Mouse (Mus musculus) stomach, embryonic 15.5 days (tissue): ENCODE data around the gene Cacna2d2. TPM values are rescaled to one million over a fixed set of nuclear protein-coding genes. Genes with fewer than 3 reads are reported as not detected.

Experiments used
- ATAC-seq: fragments of 200-750 bp; cut with Nextera tagmentation; 2 replicates; pipeline ENCODE4 v1.8.0; 2017; ENCODE audit warnings: low read depth, moderate number of reproducible peaks, moderate TSS enrichment; ENCODE audit not compliant: insufficient read depth, low FRiP score
- H3K27ac ChIP-seq: fragments of 300-500 bp; sonication (generic); 2 replicates; pipeline ENCODE4 v1.5.1; 2015; ENCODE audit warnings: mild to moderate bottlenecking, inconsistent platforms
- H3K27me3 ChIP-seq: fragments of 300-500 bp; sonication (generic); replicated peaks from 2 replicates; pipeline ENCODE4 v1.6.1; 2015; ENCODE audit warnings: inconsistent platforms
- H3K36me3 ChIP-seq: fragments of 300-500 bp; sonication (generic); 2 replicates; pipeline ENCODE4 v1.6.1; 2015; ENCODE audit warnings: inconsistent platforms
- H3K4me1 ChIP-seq: fragments of 300-500 bp; sonication (generic); 2 replicates; pipeline ENCODE4 v1.6.1; 2015; ENCODE audit warnings: inconsistent platforms
- H3K4me2 ChIP-seq: fragments of 300-500 bp; sonication (generic); 2 replicates; pipeline ENCODE4 v1.6.1; 2015; ENCODE audit warnings: mild to moderate bottlenecking, inconsistent platforms
- H3K4me3 ChIP-seq: fragments of 300-500 bp; sonication (generic); replicated peaks from 2 replicates; pipeline ENCODE4 v1.5.1; 2015; ENCODE audit warnings: inconsistent platforms
- H3K9ac ChIP-seq: fragments of 300-500 bp; sonication (generic); 2 replicates; pipeline ENCODE4 v1.6.1; 2015; ENCODE audit warnings: inconsistent platforms
- H3K9me3 ChIP-seq: fragments of 300-500 bp; sonication (generic); 2 replicates; pipeline ENCODE4 v1.6.1; 2016; ENCODE audit warnings: inconsistent platforms
- WGBS: fragments of 180-500 bp; shearing (Covaris S2); methylation state at CpG from one replicate; pipeline ENCODE4 v1.1.7; 2015; 5-methylcytosine and 5-hydroxymethylcytosine counted together
- polyA plus RNA-seq: library from polyadenylated mRNA; unstranded; fragments of >200 nt; fragmentation: Nextera tagmentation; extraction: Ambion mirVana; gene quantifications from 2 replicates; pipeline ENCODE4 v1.2.1, GENCODE M21; 2015

Cacna2d2 gene
- polyA plus RNA-seq, 1 experiment from 2014 or later = 0.23 TPM

GRCm38 (mm10) chr9:107544729-107545128 is 145.3 kb downstream of the Cacna2d2 start:
- no peaks in the 10 kb centered on the region for H3K27me3 ChIP-seq
- H3K27ac ChIP-seq = no peak overlapping the region
- peaks cover 12% of the 10 kb centered on the region for H3K36me3 ChIP-seq
- no peak overlapping the region for H3K4me2 ChIP-seq
- no peaks in the 10 kb centered on the region for H3K9me3 ChIP-seq
- no peak for ATAC-seq
- H3K4me3 ChIP-seq = no peak overlapping the region
- peaks cover 31% of the 10 kb centered on the region for H3K4me1 ChIP-seq
- WGBS = 95% methylated on average over 12 of the region's 12 CpGs
- H3K9ac ChIP-seq = no peak overlapping the region

GRCm38 (mm10) chr9:107545199-107545598 is 145.8 kb downstream of the Cacna2d2 start:
- H3K36me3 ChIP-seq = peaks cover 8% of the 10 kb centered on the region
- H3K4me1 ChIP-seq = peaks cover 35% of the 10 kb centered on the region
- no peak overlapping the region for H3K4me3 ChIP-seq
- H3K9ac ChIP-seq = no peak overlapping the region
- H3K4me2 ChIP-seq = no peak overlapping the region
- H3K27me3 ChIP-seq = no peaks in the 10 kb centered on the region
- no peak for ATAC-seq
- no peak overlapping the region for H3K27ac ChIP-seq
- 78% methylated on average over 10 of the region's 10 CpGs for WGBS
- no peaks in the 10 kb centered on the region for H3K9me3 ChIP-seq

- no peak overlapping the region for H3K9ac ChIP-seq
- WGBS = 11% methylated on average over 3 of the region's 3 CpGs
- H3K36me3 ChIP-seq = peaks cover 7% of the 10 kb centered on the region
- H3K27ac ChIP-seq = no peak overlapping the region
- no peak overlapping the region for H3K4me2 ChIP-seq
- no peak for ATAC-seq
- no peak overlapping the region for H3K4me3 ChIP-seq
- H3K4me1 ChIP-seq = peaks cover 38% of the 10 kb centered on the region
- H3K27me3 ChIP-seq = no peaks in the 10 kb centered on the region
- no peaks in the 10 kb centered on the region for H3K9me3 ChIP-seq
Observed at GRCm38 (mm10) chr9:107545602-107546001, 146.2 kb downstream of the Cacna2d2 start.

DNA sequence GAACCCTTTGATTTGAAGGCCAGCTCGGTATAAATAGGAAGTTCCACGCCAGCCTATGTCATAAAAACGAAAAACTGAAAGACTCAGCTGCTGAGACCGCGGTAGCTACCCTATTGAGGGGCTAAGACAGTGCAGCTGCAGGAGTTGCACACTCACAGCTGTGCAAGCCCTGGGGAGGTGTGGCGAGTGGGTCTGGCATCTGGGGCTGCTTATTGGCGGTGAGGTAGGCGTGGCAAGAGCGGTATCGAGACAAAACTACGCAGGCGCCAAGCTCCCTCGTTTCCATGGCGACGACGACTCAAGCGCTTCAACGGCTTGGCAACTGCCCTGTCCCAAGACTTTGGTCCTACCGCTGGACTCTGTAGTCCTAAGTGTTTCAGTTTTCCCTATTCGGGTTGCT is 147.6 kb downstream of the Cacna2d2 start, which contains the start of gene Zmynd10:
TSS of gene Zmynd10 (plus strand) at position 273 of the 400 bp plus-strand sequence.
- H3K27me3 ChIP-seq = no peaks in the 10 kb centered on the region
- H3K4me3 ChIP-seq = no peak within 1 kb of the TSS; the same call in 1 of the 2 replicates
- H3K36me3 ChIP-seq = peaks cover 7% of the 10 kb centered on the region
- ATAC-seq = peak; percentile 57
- H3K27ac ChIP-seq = no peak within 1 kb of the TSS
- peak within 1 kb of the TSS; percentile 52 for H3K4me2 ChIP-seq
- WGBS = 2% methylated on average over 20 of the region's 20 CpGs
- no peak within 1 kb of the TSS for H3K9ac ChIP-seq
- H3K4me1 ChIP-seq = peaks cover 41% of the 10 kb centered on the region
- no peaks in the 10 kb centered on the region for H3K9me3 ChIP-seq

GRCm38 (mm10) chr9:107547957-107548356 is 148.5 kb downstream of the Cacna2d2 start:
- H3K9me3 ChIP-seq = no peaks in the 10 kb centered on the region
- H3K4me2 ChIP-seq = no peak overlapping the region
- H3K4me1 ChIP-seq = peaks cover 47% of the 10 kb centered on the region
- no peak overlapping the region for H3K9ac ChIP-seq
- H3K27me3 ChIP-seq = no peaks in the 10 kb centered on the region
- no peak for ATAC-seq
- H3K36me3 ChIP-seq = peaks cover 7% of the 10 kb centered on the region
- 72% methylated on average over 5 of the region's 5 CpGs for WGBS
- H3K27ac ChIP-seq = no peak overlapping the region
- no peak overlapping the region for H3K4me3 ChIP-seq

DNA sequence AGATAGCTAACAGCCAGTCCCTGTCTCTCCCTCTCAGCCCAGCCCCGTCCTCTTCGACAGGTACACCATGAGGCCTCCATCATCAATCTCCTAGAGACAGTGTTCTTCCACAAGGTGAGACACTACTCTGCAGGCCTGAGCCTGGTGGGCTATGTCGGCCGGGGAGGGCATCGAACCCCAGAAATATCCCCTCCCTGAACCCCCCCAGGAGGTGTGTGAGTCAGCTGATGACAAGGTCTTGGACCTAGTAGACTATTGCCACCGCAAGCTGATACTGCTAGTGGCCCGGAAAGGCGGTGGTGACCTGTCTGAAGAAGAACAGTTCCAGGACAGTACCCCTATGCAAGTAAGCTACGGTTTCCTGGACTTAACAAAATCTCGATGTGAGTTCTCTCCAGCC is 149.4 kb downstream of the Cacna2d2 start:
- no peak overlapping the region for H3K4me3 ChIP-seq
- peaks cover 51% of the 10 kb centered on the region for H3K4me1 ChIP-seq
- H3K36me3 ChIP-seq = peaks cover 5% of the 10 kb centered on the region; the same call in 1 of the 2 replicates
- H3K27me3 ChIP-seq = no peaks in the 10 kb centered on the region
- H3K4me2 ChIP-seq = no peak overlapping the region
- no peaks in the 10 kb centered on the region for H3K9me3 ChIP-seq
- ATAC-seq = no peak
- 87% methylated on average over 10 of the region's 10 CpGs for WGBS
- no peak overlapping the region for H3K27ac ChIP-seq
- no peak overlapping the region for H3K9ac ChIP-seq

DNA sequence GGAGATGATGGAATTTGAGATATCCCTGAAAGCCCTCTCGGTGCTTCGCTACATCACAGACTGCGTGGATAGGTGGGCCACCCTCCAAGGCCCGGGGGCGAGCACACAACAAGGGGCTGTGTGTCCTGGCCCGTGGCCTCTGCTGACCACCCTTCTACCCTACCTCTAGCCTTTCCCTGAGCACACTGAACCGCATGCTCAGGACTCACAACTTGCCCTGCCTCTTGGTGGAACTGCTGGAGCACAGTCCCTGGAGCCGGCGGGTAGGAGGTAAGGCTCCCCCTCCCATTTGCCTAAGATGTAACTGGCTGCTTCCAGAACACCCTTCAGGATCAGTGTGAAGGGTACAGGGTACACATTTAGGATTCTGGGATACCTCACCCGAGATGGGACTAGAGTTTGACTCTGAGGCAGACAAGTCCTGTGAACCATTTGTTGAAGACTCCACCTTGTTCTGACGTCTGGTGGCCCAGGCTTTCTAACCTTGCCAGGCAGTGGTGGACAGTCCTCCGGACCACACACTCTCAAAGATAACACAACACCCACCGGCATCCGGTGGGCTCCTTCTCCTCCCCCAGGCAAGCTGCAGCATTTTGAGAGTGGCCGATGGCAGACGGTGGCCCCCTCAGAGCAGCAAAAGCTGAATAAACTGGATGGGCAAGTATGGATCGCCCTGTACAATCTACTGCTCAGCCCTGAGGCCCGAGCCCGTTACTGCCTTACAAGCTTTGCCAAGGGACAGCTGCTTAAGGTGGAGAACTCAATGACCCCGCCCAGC is 150.1 kb downstream of the Cacna2d2 start:
- Histone ChIP-seq H3K4me1 (peaks cover 53% of the 10 kb centered on the region), H3K9me3 (no peaks in the 10 kb centered on the region)
- 80% methylated on average over 20 of the region's 20 CpGs for WGBS

DNA sequence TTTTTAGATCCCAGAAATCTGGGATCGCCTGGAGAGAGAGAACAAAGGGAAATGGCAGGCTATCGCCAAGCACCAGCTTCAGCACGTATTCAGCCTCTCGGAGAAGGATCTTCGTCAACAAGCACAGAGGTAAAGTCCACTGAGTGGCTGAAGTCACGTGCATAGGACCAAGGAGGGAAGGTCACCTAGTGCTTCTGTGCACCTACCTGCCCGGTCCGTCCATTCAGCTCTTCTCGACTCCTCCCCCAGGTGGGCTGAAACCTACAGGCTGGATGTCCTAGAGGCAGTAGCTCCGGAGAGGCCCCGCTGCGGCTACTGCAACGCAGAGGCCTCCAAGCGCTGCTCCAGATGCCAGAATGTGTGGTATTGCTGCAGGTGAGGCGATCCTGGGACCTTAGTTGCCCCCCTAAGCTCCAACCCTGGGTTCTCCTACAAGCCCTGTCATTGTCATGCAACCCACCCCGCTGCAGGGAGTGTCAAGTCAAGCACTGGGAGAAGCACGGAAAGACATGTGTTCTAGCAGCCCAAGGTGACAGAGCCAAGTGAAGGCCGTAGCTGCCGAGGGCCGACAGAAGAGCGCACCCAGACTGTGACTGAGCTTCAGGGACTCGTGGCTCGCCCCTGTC is 151.2 kb downstream of the Cacna2d2 start:
- ATAC-seq = no peak
- Histone ChIP-seq H3K9ac (peak overlapping the region; percentile 57; the same call in 1 of the 2 replicates), H3K27ac (peak overlapping the region; percentile 82; the same call in 1 of the 2 replicates), H3K27me3 (no peaks in the 10 kb centered on the region), H3K4me2 (peak overlapping the region; percentile 95), H3K4me1 (peaks cover 55% of the 10 kb centered on the region), H3K9me3 (no peaks in the 10 kb centered on the region), H3K4me3 (peak overlapping the region; percentile 55), H3K36me3 (no peaks in the 10 kb centered on the region)
- 38% methylated on average over 23 of the region's 23 CpGs for WGBS

More for the DNA sequence above, 150.1 kb downstream of the Cacna2d2 start:
- H3K4me3 ChIP-seq = no peak overlapping the region
- no peak overlapping the region for H3K9ac ChIP-seq
- no peak overlapping the region for H3K27ac ChIP-seq
- no peak for ATAC-seq
- no peak overlapping the region for H3K4me2 ChIP-seq
- H3K27me3 ChIP-seq = no peaks in the 10 kb centered on the region
- no peaks in the 10 kb centered on the region; the same call in 1 of the 2 replicates for H3K36me3 ChIP-seq

DNA sequence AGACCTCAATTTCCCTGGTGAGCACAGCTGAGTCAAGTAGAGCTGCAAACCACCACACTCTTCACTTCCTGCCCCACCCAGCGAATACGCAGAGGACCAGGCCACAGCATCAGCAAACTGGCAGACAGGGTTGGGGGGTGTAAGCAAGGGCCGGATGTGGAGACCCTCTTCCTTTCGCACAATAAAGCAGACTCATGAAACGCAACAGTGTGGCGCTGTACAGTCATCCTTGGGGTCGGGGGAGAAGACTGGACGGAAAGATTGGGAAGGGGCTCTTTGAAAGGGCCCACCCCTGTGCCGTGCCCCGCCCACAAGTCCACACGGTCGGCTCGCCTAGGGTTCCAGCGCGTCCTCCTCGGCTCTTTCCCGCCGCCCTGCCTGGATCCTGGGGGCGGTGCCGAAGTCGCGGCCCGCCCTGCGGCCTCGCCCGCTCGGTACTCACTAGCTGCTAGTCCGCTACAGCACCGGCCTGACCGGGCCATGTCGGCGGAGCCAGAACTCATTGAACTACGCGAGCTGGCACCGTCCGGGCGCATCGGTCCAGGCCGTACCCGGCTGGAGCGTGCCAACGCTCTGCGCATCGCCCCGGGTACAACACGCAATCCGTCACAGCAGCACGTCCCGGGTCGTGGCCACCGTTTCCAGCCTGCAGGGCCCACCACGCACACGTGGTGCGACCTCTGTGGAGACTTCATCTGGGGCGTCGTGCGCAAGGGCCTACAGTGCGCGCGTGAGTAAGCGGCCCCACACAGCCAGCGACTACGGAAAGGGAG is 151.9 kb downstream of the Cacna2d2 start, which contains the start of gene Rassf1:
TSS of gene Rassf1 (plus strand) at position 439 of the 773 bp plus-strand sequence.
- Histone ChIP-seq H3K4me1 (peaks cover 61% of the 10 kb centered on the region), H3K4me2 (peak within 1 kb of the TSS; percentile 95), H3K9me3 (no peaks in the 10 kb centered on the region), H3K27ac (peak within 1 kb of the TSS; percentile 82), H3K9ac (peak within 1 kb of the TSS; percentile 57), H3K27me3 (no peaks in the 10 kb centered on the region), H3K36me3 (no peaks in the 10 kb centered on the region), H3K4me3 (peak within 1 kb of the TSS; percentile 55)
- ATAC-seq = peak; percentile 43
- under 1% methylated on average over 63 of the region's 63 CpGs for WGBS

GRCm38 (mm10) chr9:107551890-107552355 is 152.5 kb downstream of the Cacna2d2 start:
- Histone ChIP-seq H3K36me3 (no peaks in the 10 kb centered on the region), H3K9me3 (no peaks in the 10 kb centered on the region), H3K9ac (peak overlapping the region; percentile 57), H3K4me2 (peak overlapping the region; percentile 95), H3K27me3 (no peaks in the 10 kb centered on the region), H3K4me1 (peaks cover 61% of the 10 kb centered on the region), H3K4me3 (peak overlapping the region; percentile 55), H3K27ac (peak overlapping the region; percentile 82)
- 15% methylated on average over 8 of the region's 8 CpGs for WGBS
- no peak for ATAC-seq

- peak overlapping the region; percentile 55 for H3K4me3 ChIP-seq
- WGBS = 76% methylated on average over 5 of the region's 5 CpGs
- H3K4me2 ChIP-seq = peak overlapping the region; percentile 95
- peak overlapping the region; percentile 82; the same call in 1 of the 2 replicates for H3K27ac ChIP-seq
- H3K4me1 ChIP-seq = peaks cover 57% of the 10 kb centered on the region
- no peaks in the 10 kb centered on the region for H3K27me3 ChIP-seq
- H3K9me3 ChIP-seq = no peaks in the 10 kb centered on the region
- no peak for ATAC-seq
- no peak overlapping the region for H3K9ac ChIP-seq
- peaks cover 5% of the 10 kb centered on the region for H3K36me3 ChIP-seq
Observed at GRCm38 (mm10) chr9:107552690-107553393, 153.4 kb downstream of the Cacna2d2 start.
